Mouse (Mus musculus): ENCODE data around the gene Camta1.
A peak's percentile ranks its signal among the peaks of the same experiment; 100 is the strongest.

Camta1 gene

DNA sequence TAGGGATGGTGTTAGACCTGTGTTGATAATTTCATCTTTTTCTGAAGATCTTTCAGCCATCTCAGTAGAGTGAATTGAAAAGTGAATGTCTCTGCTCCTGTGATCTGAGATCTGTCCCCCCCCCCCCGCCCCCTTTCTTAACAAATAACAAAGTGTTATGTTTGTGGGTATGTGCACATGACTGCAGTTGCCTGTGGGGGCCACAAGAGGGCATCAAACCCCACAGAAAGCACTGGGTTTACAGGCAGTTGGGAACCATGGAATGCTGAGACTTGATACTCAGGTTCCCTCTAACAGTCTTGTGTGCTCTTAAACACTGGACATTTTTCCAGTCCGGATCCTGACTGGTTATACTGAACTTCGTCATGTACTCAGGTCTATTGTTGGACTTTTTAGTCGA is 350.6 kb downstream of the Camta1 start:
- DNase-seq, result no peak

DNA sequence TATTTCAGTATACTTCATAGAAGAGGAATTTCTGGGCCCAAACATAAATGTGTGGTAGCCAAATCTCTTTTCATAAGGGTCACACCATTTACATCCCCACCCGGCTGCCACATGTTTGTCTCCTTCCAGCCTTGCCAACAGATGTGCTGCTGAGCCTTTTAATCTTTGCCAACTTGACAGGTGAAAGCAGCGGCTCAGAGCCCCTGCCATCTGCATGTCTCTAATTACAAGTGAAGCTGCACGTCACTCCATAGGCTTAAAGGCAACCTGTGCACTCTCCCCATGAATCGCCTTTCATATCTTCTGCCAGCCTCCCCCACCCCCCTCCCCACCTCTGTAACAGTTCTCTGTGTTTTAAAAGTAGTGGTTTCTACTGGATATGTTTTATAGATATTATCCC is 351.3 kb downstream of the Camta1 start:
- no peak for DNase-seq

DNA sequence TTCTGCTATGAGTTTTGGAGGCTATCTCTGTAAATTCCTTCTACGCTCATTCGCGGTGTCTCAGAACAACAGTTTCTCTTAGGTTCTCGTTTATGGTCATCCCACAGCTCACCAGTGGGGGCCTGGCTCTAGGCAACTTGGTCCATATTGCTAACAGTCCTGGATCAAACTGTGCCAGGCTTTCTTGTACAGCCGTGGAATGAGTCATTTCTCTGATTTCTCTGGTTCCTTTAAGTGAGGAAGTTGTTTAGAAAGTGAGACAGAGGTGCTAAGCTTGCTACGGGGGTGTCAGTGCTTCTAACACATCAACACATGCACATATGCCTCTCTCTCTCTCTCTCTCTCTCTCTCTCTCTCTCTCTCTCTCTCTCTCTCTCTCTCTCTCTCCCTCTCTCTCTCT is 355.0 kb downstream of the Camta1 start:
- DNase-seq, result no peak

DNA sequence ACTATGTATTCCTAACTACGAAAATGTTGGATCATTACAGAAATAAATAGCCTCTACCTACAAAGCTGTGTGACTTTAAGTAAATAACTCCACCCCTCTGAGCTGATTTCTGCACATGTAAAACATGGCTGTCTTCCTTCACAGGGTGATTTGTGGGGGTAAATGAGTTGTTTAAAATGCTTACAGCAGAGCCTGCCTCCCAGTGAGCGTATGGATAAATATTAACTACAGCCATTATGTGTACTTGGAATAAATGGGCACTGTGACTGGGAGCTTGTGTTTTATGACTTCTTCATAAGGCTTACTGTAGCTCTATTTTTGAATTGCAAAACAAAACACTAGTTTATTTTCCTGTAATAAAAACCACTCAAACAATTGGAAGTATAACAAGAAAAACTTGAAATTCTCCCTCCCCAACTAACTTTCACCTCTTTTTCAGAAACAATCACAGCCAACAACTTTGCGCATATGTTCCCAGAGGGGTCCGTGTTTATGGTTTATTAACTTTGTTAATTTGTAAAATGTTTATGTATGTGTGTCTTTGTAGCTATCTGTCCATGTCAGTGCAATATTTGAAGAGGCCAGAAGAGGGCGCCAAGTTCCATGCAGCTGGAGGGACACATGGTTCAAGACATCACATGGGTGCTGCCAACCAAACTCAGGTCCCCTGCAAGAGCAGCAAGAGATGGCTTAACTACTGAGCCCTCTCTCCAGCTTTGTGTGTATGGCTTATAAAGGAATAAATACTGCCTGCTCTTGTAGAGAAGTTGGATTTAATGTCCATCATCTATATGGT is 363.0 kb downstream of the Camta1 start:
- DNase-seq, result no peak

DNA sequence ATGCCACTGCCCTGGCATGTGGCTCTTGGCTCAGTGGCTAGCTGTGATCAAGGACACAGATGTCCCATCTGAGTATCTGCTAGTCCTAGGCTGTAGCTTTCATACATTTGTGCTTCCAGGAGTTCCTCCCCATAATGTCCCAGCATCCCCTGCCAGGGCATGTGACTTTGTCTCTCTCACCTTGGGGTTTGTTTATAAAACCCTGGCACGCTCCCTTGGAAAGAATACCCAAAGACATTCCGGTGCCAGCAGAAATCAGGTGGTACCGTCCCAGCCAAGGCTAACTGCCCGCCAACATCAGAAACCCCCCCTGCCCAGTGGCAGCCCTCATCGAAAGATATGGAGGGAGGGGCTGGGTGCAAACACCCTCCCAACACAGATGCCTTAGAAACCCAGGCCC is 365.1 kb downstream of the Camta1 start:
- no peak for DNase-seq

DNA sequence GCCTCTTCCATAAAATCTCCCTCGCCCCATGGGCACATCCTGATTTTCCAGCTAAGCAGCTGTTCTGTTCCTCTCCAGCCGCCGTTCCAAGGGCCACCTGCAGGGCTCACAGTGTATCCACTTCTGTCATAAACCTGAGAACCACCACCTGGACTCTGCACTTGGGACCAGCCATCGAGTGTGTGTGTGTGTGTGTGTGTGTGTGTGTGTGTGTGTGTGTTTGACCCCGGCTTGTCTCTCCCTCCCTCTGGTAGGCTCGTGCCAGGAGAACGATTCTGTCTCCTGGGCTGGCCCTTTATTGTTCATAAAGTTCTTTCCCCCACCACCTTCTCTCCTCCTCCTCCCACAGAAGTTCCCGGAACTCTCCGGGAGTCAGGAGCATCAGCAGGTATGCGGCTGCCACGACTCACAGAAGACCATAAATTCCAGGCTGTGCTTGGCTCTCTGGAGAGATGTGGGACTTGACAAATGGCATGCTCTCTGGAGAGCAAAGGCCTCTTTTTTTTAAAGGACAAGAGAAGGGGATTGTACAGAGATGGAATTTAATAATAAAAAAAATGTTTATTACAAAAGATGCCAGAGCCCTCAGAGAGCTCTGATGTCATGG is 366.3 kb downstream of the Camta1 start:
- DNase-seq, result no peak

DNA sequence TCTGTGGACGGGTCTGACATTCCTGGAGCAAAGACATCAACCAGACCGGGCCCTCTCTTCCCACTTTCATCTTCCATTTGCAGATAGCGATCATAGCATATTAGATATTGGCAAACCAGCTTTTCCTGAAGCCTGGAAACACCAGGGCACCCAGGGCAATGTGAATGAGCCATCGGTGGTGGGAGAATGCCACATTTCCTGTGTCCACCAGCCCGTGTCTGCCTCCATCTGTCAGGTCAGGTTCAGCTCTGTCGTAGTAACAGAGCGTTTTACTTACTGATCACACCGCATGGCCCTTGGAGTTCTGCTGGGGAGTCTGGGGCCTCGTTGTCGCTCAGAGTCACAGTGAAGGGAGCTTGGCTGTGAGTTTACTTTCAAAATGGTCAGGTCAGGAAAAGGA is 368.9 kb downstream of the Camta1 start:
- DNase-seq, result no peak

DNA sequence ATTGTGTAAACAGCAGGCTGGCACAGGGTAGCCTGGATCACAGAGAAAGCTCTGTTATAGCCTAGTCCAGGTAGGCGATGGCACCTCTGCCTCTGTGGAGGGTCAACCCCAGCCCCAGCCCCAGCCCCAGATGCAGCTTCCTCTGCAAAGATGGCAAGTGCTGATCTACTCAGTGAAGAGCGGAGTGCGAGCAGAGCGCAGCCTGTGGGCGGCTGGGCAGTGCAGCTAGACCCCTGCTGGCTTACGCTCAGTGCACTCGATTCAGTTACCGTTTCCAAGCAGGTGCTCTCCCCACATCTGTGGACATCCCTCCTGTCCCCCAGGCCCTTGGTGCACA is 377.7 kb downstream of the Camta1 start:
- no peak for DNase-seq

DNA sequence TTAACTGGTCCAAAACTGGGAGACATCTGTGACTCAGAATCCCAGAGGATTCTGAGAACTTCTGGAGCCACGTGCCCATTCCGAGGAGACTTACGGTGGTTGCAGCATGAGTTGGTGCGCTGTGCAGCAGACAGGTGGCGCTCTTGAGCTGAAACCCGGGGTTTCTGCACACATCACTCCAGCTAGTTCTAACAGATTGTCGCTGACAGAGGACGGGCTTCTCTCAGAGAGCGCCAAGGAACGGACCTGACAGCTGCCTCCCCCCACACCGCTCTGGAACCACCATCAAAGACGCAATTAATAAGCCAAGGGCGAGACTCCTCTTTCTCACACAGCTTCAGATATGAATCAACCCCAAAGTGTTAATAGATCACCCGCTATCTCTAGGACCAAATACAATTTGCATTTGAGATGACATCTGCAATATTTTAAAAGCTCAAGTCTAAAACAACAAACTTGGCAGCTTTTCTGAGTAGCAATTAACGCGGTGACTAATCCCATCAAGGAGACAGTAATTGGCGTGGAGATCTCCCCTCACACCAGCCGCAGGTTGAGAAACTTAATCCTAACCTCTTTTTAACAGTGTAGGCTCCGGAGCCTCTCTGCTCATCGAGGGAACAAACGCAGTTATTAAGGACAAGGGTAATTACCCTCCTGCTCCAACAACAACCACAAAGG is 378.2 kb downstream of the Camta1 start:
- peak; percentile 59 for DNase-seq

DNA sequence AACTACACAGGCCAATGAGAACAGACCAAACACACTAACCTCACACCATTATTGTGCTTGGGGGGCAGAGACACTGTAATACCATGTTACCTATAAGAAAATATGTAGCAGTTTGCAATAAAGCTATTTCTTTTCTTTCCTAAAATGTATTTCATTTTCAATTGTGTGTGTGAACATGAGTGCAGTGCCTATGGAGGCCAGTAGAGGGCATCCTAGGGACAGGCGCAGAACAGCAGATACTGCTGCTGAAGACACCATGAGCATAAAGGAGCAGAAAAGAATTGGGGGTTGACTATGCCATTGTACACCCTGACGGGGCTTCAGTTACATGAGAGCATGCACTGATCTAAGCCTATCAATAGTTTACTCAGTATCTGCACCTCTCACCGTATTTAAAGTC is 380.7 kb downstream of the Camta1 start:
- DNase-seq, result no peak

DNA sequence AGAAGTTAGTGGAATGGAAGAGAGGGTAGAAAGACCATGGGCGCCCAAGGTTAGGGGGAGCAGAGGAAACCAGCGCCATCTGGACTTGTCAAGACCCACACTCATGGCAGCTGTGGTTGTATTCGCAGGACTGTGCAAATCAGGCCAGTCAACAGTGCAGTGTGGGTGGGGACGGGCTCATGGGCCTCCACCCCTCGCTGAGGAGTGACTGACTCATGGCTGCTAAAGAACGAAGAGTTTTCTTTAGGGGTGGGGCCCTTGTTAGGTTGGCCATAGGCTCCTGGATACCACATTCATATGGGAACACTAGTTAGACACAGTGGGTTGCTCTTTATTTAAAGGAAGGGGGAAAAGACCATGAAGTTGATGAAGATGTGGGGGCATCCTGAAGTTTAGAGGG is 383.7 kb downstream of the Camta1 start:
- DNase-seq, result no peak

DNA sequence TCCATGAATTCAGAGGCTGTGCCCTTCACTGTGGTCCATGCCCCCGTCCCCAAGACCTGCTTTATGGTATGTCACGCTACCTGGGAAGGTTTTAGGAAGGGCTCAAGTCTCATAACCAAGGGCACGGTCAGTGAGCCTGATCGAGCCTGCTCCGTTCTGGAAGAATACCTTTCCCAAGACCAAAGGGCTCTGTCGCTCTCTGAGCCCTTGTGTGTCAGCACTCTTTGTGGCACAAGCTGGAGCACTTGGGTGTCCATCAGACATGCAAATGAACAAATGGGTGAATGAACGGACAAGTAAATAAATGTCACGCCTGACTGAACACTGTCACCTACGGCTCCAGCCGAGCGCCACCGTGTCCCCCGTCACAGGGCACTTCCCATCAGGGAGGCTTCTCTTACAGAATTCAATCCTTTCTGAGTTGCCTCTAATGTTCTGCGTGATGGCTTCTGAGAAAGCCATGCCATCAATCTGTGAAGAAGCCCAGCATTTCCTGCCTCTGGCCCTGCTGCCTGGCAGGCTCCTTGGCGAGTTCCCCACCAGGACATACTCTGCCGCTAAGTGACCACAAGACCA is 386.7 kb downstream of the Camta1 start:
- DNase-seq, result no peak

DNA sequence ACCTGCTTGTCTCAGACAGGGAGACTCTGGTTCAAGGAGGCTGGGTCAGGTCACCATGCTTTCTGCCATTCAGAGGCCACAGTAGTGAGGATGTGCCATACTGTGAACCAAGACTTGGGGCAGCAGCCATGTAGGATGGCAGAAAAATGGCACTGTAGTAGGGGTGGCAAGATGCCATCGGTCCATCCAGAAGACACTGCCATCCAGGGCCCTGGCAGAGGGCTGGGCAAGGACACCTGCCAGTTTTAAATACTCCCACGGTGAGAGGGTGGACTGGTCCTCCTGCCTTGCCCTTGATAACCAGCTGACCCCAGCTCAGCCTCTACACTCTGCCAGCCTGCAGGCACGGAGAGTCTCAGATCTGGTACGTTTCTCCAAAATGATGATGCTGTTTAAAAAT is 389.8 kb downstream of the Camta1 start:
- DNase-seq, result no peak

DNA sequence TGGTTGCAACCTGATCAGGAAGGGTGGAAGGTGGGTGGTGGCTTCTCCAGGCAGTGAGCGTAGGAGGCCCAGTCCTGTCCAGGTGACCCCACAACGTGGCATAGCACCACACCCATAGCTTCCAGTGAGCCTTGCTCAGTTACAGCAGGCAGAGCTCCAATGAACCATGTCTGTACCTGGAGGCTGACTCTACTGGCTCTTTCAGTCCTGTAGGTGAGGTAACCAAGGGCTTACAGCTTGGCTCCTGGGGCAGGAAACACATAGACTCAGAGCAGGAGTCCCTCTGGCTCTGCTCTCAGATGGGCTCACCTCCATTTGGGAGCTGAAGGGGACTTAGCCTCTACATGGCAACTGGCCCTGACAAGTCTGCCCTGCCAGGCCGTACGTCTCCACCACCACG is 393.3 kb downstream of the Camta1 start:
- no peak for DNase-seq

DNA sequence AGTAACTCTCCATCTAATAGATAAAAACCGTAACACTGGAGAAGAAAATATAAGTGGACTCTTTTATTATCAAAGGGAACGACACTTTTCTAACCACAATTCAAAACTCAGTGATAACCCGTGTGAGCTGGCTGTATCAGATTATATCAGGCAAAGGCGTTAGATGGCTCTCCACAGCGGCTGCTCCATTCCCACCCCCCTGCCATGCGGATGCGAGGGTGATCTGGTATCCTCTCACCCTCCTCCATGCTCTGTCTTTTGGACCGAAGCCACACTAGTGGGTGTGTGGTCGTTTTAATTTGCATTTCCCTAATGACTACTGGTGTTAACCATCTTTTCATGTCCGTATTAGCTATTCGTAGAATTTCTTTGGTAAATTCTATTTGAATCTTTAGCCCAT is 403.0 kb downstream of the Camta1 start:
- no peak for DNase-seq

DNA sequence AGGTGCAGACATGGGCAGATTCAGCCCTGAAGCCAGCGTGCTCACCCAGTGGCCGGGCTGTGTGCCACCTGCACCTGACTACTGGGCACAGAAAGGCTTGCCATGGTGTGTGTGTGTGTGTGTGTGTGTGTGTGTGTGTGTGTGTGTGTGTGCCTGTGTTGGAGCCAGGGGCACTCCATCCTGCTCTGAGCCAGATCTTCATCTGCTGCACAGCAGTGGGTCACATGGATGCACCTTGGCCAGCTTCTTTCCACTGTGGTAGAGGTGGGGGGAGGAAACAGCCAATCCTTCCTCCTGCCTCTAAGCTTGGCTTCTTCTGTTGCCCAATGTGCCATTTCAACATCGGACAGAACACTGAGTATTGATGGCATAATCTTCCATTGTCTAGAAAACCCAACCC is 407.1 kb downstream of the Camta1 start:
- no peak for DNase-seq

DNA sequence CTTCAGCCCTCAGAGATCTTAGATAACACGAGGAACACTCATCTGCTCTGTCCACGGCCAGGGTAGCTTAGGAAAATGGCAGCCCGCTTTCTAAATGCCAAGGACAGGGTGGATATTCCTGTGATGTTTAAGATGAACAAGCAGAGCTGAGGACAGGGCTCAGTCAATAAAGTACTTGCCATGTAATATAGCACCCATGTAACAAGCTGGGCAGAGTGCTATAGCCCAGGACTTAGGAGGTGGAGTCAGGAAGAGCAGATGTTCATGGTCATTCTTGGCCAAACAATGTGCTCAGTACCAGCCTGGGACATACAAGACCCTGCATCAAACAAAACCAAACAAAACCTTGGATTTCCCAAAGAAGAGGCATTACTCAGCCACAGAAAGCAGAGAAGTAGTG is 407.6 kb downstream of the Camta1 start:
- no peak for DNase-seq

DNA sequence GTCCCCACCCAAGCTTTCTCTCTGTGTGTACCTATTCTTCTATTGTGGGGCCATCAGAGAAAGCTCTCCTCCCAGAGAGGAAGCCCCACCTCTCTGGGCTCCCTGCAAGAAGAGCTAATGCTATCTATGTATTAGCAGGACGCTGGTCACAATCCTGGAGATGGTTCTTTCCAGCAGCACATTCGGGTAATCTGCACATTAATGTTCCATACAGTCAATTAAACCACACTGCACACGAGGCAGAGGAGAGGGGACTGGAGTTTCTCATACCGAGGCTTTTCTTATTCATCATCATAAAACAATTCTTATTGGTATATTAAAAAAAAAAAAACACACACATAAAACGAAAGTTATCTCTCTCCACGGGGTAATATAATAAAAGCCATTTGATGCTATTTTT is 409.8 kb downstream of the Camta1 start:
- no peak for DNase-seq

DNA sequence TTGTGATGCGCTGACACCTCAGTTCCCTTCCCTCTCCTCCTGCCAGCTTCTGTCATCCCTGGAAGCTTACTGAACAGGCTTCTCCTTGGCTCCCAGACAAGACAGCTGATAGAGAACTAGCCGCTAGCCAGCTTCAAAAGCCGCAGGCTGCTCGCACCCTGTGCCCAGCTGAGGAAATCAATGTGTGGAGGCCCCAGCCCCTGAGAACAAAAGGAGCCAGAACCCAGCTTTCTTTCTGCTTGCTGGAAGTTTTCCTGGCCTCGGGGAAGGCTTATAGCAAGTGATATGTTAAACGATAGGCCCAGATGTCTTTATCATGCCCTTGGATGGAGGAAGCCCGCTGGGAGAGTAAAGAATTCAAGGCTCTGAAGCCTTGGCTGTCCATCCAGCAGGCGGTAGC is 411.7 kb downstream of the Camta1 start:
- no peak for DNase-seq

DNA sequence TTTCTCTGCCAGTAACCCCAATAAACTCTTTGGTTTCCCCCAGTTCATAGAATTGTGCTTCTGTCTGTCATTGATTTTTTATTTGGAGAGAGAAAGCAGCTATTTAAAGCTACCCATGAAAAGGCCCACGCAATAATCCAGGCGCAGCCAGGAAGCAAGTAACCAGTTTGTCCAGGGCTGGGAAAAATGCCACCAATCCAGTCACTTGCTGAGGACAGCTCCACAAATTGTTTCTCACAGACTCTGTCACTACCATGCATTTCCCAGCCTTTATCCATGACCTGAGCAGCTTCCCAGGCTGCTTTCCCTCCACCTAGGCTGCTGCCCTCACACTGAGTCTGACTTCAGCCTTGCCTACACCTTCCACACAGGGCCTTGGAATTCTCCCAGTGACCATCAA is 413.3 kb downstream of the Camta1 start:
- no peak for DNase-seq

DNA sequence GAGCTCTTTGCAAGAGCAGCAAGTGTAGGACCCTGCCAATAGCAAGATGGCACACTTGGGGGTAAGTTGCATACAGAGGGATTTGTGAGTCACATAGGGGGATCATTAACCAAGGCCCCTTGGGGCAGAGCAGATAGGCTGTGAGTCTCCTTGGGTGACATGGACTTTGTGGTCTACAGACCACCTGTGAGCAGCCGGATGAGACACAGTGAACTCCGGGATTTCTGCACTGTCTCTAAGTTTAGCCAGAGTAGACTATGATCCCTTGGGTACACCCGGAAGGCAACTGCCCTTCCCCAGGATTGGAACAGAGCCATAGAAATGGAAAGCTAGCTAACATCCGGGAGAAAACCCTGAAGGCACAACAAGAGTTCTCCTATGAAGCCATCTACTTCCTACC is 417.0 kb downstream of the Camta1 start:
- no peak for DNase-seq

DNA sequence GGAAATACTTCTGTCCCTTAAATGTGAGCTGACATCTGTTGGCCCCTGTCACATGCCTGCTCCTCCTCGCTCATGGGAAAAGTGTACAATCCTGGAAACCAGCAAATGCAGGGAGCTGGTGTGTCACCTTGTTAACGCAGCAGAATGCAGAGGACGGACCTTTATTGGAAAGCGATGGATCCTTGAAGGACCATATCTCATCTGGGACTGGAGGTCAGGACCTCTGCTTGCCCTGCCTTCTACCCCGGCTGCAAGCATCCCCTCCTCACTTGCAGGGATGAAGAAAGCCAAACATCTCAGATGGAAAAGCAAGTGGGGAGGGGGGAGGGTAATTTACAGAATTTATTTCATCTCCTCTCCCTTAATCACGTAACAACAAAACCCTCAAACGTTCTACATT is 423.1 kb downstream of the Camta1 start:
- no peak for DNase-seq

DNA sequence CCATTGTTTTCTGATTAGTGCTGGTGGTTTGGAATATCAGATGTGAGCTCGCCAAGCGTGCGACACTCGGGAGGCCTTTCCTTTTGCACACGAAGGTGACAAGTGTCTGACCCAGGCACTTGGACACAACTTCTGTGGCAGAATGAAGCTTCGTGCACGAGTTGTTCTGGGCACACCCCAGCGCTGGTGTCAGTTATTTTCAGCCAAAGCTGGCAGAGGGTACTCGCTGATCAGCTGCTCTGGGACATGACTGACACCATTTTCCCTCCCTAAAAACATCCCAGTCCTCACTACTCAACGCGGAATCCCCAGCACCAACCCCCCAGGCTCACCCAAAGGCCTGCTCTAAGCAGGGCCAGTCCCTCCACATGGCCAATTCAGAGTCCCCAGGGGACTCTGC is 423.8 kb downstream of the Camta1 start:
- DNase-seq, result no peak

DNA sequence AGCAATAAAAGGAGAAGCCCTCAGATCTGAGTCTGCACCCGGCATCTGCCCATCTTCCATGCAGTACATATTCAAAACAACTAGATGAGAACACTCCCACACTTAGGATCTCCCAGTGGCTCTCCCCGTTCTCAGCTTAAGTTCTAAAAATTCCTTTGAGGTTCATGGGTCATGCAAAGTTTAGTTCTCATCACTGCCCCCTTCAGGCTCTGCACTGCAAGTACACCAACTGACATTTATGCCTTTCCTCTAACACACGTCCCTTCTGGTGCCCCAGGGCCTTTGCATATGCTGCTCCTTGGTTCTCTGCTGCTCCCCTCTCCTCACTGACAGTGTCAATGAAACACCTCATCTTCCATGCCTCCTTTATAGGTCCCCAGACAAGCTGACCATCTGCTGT is 436.5 kb downstream of the Camta1 start:
- no peak for DNase-seq

Data from thymus, postnatal 4 days (tissue).